Mouse (Mus musculus) R1 (cell line): ENCODE data around the gene S100a6.
A peak's percentile ranks its signal among the peaks of the same experiment; 100 is the strongest.

Source experiments
- DNase-seq: peaks from one replicate; pipeline ENCODE4 v3.0.0-alpha.2; 2018; ENCODE audit warnings: low read depth, low spot score

The S100a6 gene

GRCm38 (mm10) chr3:90626266-90627021 is 13.8 kb downstream of the S100a6 start:
- no peak for DNase-seq

- DNase-seq: no peak
Observed at GRCm38 (mm10) chr3:90627366-90627765, 14.7 kb downstream of the S100a6 start.

- no peak for DNase-seq
Observed at GRCm38 (mm10) chr3:90627807-90628206, 15.1 kb downstream of the S100a6 start.

GRCm38 (mm10) chr3:90629298-90629697 is 16.6 kb downstream of the S100a6 start:
- DNase-seq: peak; percentile 34

DNA sequence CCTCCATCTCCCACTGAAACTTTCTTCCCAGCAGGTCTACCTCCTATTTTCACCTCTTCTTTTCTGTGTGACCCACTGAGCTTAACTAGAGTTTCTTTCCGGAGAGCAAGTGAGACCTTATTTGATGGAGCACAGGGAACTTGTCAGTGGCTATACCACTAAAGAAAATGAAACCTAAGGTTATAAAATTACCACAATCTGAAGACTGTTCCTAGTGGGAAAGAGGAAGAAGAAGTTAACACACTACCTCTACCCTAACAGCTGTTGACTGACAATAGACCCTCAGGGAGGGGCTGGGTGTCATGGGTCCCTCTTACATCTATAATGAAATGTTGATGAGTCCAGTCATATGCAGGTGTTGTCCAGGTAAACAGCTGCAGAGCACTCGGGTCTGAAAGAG is 19.3 kb downstream of the S100a6 start:
- no peak for DNase-seq

- no peak for DNase-seq
Observed at GRCm38 (mm10) chr3:90638511-90639275, 26.0 kb downstream of the S100a6 start.

- peak; percentile 76 for DNase-seq
Observed at GRCm38 (mm10) chr3:90639511-90640154, 27.0 kb downstream of the S100a6 start.

GRCm38 (mm10) chr3:90640981-90641380 is 28.3 kb downstream of the S100a6 start:
- DNase-seq: no peak

DNA sequence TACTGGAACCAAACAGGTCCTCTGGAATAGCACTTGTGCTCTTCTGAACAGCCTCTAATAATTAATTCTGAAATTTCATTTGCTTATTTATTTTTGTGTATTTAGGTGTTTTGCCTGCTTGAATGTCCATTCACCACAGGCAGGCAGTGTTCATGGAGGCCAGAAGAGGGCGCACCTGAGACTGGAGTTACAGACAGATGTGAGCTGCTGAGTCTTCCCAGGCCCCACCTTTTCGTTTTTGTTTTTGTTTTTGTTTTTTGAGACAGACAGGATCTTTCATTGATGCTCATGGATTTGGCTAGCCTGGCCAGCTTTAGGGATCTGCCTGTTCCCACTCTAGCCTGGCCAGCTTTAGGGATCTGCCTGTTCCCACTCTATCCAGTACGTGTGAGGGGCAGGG is 31.5 kb downstream of the S100a6 start:
- peak; percentile 57 for DNase-seq

- no peak for DNase-seq
Observed at GRCm38 (mm10) chr3:90647291-90647690, 34.6 kb downstream of the S100a6 start.

DNA sequence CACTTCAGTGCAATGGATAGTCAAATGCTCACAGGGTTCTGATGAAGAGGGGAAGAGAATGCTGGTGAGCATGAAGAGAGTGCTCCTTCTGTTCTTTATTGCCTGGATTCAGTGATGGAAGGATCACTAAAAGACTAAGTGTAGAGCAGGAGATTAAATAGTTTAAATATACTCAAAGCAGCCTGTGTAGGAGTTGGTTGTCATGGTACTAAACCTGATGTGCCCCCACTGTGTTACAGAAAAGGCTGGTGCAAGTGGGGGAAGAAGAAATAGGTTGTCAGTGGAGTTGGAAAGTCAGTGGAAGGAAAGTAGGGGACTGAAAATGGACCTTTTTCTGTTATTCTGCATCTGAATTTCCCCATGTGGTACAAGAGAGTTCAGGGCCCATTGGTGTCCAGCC is 36.3 kb downstream of the S100a6 start:
- no peak for DNase-seq

- no peak for DNase-seq
Observed at GRCm38 (mm10) chr3:90649832-90650231, 37.1 kb downstream of the S100a6 start.

GRCm38 (mm10) chr3:90652878-90653508 is 40.3 kb downstream of the S100a6 start:
- DNase-seq: peak; percentile 70

DNA sequence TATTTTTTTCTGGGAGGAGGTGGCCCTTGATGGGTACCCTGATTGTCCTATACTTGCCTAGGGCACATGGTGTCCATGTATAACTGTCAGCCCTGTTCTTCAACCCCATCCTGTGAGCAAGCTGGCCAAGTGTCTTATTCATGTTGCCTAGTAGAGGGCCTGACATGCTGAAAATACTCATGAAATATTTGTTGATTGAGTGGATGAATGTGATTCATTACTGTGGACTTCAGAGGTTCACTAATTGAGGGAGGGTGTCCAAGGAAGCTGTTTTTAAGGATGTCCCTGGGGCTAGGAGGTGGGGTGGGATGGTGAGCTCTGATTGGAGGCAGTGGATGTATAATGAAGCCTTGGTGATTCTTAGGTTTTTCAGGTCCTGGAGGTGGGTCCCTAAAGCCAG is 41.0 kb downstream of the S100a6 start, which contains the start of gene S100a7a:
Gene S100a7a (plus strand): TSS at position 301 of the 400 bp plus-strand sequence.
- no peak for DNase-seq

DNA sequence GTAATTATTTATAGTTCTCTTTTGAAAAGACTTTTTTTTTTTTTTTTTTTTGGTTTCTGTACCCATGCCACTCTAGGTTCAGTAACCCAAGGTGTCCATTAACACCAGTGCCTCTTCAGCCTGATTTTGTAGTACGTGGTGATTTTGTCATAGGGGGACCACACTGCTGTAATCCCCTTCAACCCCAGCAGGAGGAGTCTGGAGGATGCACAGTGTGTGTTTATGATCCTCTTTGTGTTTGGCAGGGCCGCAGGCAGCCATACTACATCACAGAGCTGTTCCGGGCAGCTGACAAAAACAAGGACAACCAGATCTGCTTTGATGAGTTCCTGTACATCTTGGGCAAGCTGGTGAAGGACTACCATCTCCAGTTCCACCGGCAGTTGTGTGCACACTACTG is 44.7 kb downstream of the S100a6 start:
- DNase-seq: peak; percentile 50

- no peak for DNase-seq
Observed at GRCm38 (mm10) chr3:90659364-90660044, 46.8 kb downstream of the S100a6 start.

DNA sequence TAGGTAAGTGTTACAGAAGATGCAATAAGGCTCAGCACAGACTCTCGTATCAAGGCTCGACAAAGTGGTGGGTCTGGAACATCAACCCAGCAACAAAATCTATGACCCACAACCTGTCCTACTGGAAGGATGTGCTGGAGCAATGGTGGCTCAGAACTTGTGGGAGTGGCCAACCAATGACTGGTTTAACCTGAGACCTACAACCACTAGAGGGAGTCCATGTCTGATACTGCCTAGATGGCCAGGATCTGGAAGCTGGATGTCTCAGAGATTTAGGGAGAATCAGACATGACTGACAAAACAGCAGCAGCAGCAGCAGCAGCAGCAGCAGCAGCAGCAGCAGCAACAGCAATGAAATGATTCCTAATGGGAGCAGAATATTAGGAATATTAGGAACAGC is 51.5 kb downstream of the S100a6 start:
- DNase-seq: peak; percentile 71

- no peak for DNase-seq
Observed at GRCm38 (mm10) chr3:90668846-90669245, 56.2 kb downstream of the S100a6 start, which contains the start of gene S100a8. Gene S100a8, plus strand, starts transcription at chr3:90668978.
